In the genomic region with DNA sequence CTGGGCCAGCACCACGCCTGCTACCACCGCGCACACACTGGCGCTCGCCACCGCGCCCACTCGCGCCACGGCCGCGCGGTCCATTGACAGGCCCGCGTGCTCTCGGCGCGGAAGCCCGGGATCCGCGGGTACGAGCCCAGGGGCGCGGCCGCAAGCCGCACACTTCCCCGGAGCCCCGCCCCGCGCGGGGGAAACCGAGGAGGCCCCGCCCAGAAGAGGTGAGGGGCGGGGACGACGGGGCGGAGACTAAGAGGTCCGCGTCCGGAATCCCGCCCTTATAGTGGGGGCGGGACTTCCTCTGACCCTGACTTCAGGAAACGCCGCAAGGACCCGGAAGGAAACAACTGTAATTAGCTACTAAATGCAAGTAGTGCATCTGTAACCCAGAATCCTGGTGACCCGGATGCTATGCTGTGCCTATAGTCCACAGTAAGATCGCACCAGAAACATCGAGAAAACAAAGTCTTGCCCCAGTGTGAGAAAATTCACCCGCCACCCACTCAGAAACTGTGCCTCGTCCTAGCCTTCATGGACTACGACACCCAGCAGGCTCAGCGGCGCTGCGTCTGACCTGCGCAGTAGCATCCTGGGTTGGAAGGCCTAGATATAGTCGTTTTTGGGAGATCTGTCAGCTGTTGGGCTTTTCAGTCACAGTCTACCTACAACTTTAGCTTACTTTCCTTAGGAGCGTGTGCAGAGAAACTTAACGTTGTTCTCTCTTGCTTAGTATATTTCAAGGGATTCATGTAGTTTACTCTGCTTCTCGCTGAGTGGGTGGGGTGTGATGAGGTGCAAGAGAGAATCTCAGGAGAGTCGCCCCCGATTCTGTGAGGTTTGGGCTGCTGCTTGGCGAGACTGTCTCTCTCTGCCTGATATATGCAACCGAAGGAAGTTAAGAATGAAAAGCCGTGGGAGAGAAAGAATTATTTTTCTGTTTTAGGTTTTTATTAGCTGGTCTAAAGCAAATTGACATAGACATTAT, we compare ENCODE assay signal across 2 mouse cellular contexts.
TF ChIP-seq lines count a peak whose summit lies in the region.

A gene (minus strand): TSS at position 207 of the 982 bp plus-strand sequence.
A gene (plus strand): TSS at position 290 of the 982 bp plus-strand sequence.

TF ChIP-seq in C2C12, 6 proteins besides CTCF, POLR2A, EP300 and RAD21 (continued from another document):
- TF ChIP-seq MYOD1 (IDR thresholded peaks at IDR 0.05; ENCODE audit: control insufficient read depth, insufficient read length, low read depth) (no peak), MAX (IDR thresholded peaks at IDR 0.05) (peak; percentile 34)

TF ChIP-seq in myocyte, 11 proteins besides CTCF, POLR2A, EP300 and RAD21:
- TF ChIP-seq MYOD1 (IDR thresholded peaks at IDR 0.05; ENCODE audit: control insufficient read depth in 1 of 3, insufficient read length in 2 of 3, low read depth in 2 of 3) (peak in 1 of 3 experiments; percentile 32), MAX (IDR thresholded peaks at IDR 0.05; ENCODE audit: low read depth) (no peak), POLR2AphosphoS2 (IDR thresholded peaks at IDR 0.05; ENCODE audit: insufficient read length, low read depth) (peak; percentile 62), USF1 (IDR thresholded peaks at IDR 0.05; ENCODE audit: low read depth) (no peak), TCF3 (IDR thresholded peaks at IDR 0.05; ENCODE audit: insufficient read length, low read depth) (no peak), E2F4 (IDR thresholded peaks at IDR 0.05; ENCODE audit: insufficient read depth) (no peak), REST (IDR thresholded peaks at IDR 0.05; ENCODE audit: insufficient read depth, insufficient read length) (no peak), TCF12 (IDR thresholded peaks at IDR 0.05; ENCODE audit: insufficient read depth, poor library complexity, severe bottlenecking) (no peak), MYOG (IDR thresholded peaks at IDR 0.05; ENCODE audit: control insufficient read depth in 1 of 3, insufficient read depth in 1 of 3, insufficient read length in 2 of 3, low read depth in 2 of 3) (peak in 1 of 3 experiments; percentile 3)
